Mouse (Mus musculus) brain, adult 10 weeks (tissue): ENCODE data around the gene Lepr. TPM values are rescaled to one million over a fixed set of nuclear protein-coding genes. Genes with fewer than 3 reads are reported as not detected.

Source experiments
- polyA plus RNA-seq: library from polyadenylated mRNA; stranded (reverse); fragments of 350-450 nt; fragmentation: Illumina TruSeq; extraction: RNeasy Lipid Tissue Mini Kit (QIAGEN cat#74804); gene quantifications from one replicate; pipeline ENCODE4 v1.2.3, GENCODE M21; 2015; ENCODE audit warnings: low read depth, low replicate concordance

Gene Lepr
- 2.0 TPM for polyA plus RNA-seq

GRCm38 (mm10) chr4:101717367-101718121 lies at the start of gene Lepr:
TSS of gene Lepr (plus strand) at chr4:101717404.

GRCm38 (mm10) chr4:101843923-101844322 lies 126.7 kb downstream of the Lepr start, which contains the start of gene B020004J07Rik:
TSS of gene B020004J07Rik (minus strand) at chr4:101844023.

Other genes with a start within 250 kb of the Lepr start
- 205 TPM for gene Dnajc6, start 220.8 kb upstream of the Lepr start, polyA plus RNA-seq
- 36.0 TPM for gene Leprot, start 69.7 kb upstream of the Lepr start, polyA plus RNA-seq
- not detected for gene B020004J07Rik, start 126.6 kb downstream of the Lepr start, polyA plus RNA-seq
- gene C130073F10Rik, start 176.4 kb downstream of the Lepr start, polyA plus RNA-seq = not detected
- gene Gm12800, start 191.7 kb downstream of the Lepr start, polyA plus RNA-seq = not detected
- gene Gm12794, start 223.0 kb downstream of the Lepr start, polyA plus RNA-seq = not detected